Mouse (Mus musculus) midbrain, embryonic 16.5 days (tissue): ENCODE measurements around the gene Wdr20. TPM values are rescaled to one million over a fixed set of nuclear protein-coding genes. Genes with fewer than 3 reads are reported as not detected.
"Not testable (repeated sequence)": the region's sequence is repeated elsewhere in the genome, so short reads cannot be mapped to it uniquely, and the experiment has no call there.

Experiments
- ATAC-seq: fragments of 200-750 bp; cut with Nextera tagmentation; 2 replicates; pipeline ENCODE4 v1.8.0; 2017; ENCODE audit warnings: moderate TSS enrichment
- H3K27ac ChIP-seq: fragments of 300-500 bp; sonication (generic); 2 replicates; pipeline ENCODE4 v1.5.1; 2014; ENCODE audit warnings: mild to moderate bottlenecking, low read length, mixed read lengths
- H3K27me3 ChIP-seq: fragments of 300-500 bp; sonication (generic); 2 replicates; pipeline ENCODE4 v1.6.1; 2014; ENCODE audit warnings: low read depth, low read length, mixed read lengths; ENCODE audit not compliant: control insufficient read depth, insufficient read depth
- H3K36me3 ChIP-seq: fragments of 300-500 bp; sonication (generic); 2 replicates; pipeline ENCODE4 v1.6.1; 2014; ENCODE audit warnings: mild to moderate bottlenecking, low read length, moderate library complexity, mixed read lengths; ENCODE audit not compliant: control insufficient read depth, insufficient read depth
- H3K4me1 ChIP-seq: fragments of 300-500 bp; sonication (generic); 2 replicates; pipeline ENCODE4 v1.6.1; 2014; ENCODE audit warnings: mild to moderate bottlenecking, low read length, mixed read lengths; ENCODE audit not compliant: control insufficient read depth, insufficient read depth
- H3K4me2 ChIP-seq: fragments of 300-500 bp; sonication (generic); 2 replicates; pipeline ENCODE4 v1.6.1; 2014; ENCODE audit warnings: mild to moderate bottlenecking, low read length, mixed read lengths
- H3K4me3 ChIP-seq: fragments of 300-500 bp; sonication (generic); 2 replicates; pipeline ENCODE4 v1.5.1; 2014; ENCODE audit warnings: low read depth, mild to moderate bottlenecking, low read length, moderate library complexity, mixed read lengths
- H3K9ac ChIP-seq: fragments of 300-500 bp; sonication (generic); 2 replicates; pipeline ENCODE4 v1.6.1; 2014; ENCODE audit warnings: low read depth, low read length, mixed read lengths
- H3K9me3 ChIP-seq: fragments of 300-500 bp; sonication (generic); replicated peaks from 2 replicates; pipeline ENCODE4 v1.6.1; 2014; ENCODE audit warnings: mild to moderate bottlenecking, low read length, mixed read lengths; ENCODE audit not compliant: control insufficient read depth, poor library complexity, severe bottlenecking
- WGBS: fragments of 180-500 bp; shearing (Covaris S2); extraction: QIAGEN DNeasy Blood & Tissue Kit; methylation state at CpG from one replicate; pipeline ENCODE4 v1.1.7; 2014; 5-methylcytosine and 5-hydroxymethylcytosine counted together
- polyA plus RNA-seq: library from polyadenylated mRNA; unstranded; fragments of >200 nt; fragmentation: Nextera tagmentation; extraction: Ambion mirVana; gene quantifications from 2 replicates; pipeline ENCODE4 v1.2.1, GENCODE M21; 2015

The Wdr20 gene
- polyA plus RNA-seq, 1 experiment from 2014 or later, result 23.4 TPM

- ATAC-seq, H3K36me3 ChIP-seq, H3K27me3 ChIP-seq, H3K9me3 ChIP-seq, H3K27ac ChIP-seq, H3K4me1 ChIP-seq, H3K4me2 ChIP-seq, H3K4me3 ChIP-seq, H3K9ac ChIP-seq: not testable (repeated sequence)
- WGBS, result 90% methylated on average over 3 of the region's 3 CpGs
These were observed 4.5 kb upstream of the Wdr20 start for GRCm38 (mm10) chr12:110733254-110733653.

- H3K27ac ChIP-seq, result no peak overlapping the region
- H3K4me1 ChIP-seq, result peaks cover 21% of the 10 kb centered on the region
- no peak for ATAC-seq
- H3K4me2 ChIP-seq, result peak overlapping the region; percentile 82
- no peaks in the 10 kb centered on the region for H3K9me3 ChIP-seq
- no peak overlapping the region for H3K9ac ChIP-seq
- 12% methylated on average over 4 of the region's 4 CpGs for WGBS
- peak overlapping the region; percentile 100 for H3K4me3 ChIP-seq
- H3K27me3 ChIP-seq, result no peaks in the 10 kb centered on the region; the same call in 1 of the 2 replicates
- no peaks in the 10 kb centered on the region for H3K36me3 ChIP-seq
These were observed 1.1 kb upstream of the Wdr20 start for GRCm38 (mm10) chr12:110736641-110737040.

- ATAC-seq, result peak; percentile 81
- H3K27me3 ChIP-seq, result no peaks in the 10 kb centered on the region; the same call in 1 of the 2 replicates
- under 1% methylated on average over 70 of the region's 72 CpGs for WGBS
- peak overlapping the region; percentile 90 for H3K27ac ChIP-seq
- no peaks in the 10 kb centered on the region for H3K36me3 ChIP-seq
- H3K9me3 ChIP-seq, result no peaks in the 10 kb centered on the region
- H3K9ac ChIP-seq, result peak overlapping the region; percentile 90
- H3K4me2 ChIP-seq, result peak overlapping the region; percentile 93
- peaks cover 21% of the 10 kb centered on the region for H3K4me1 ChIP-seq
- H3K4me3 ChIP-seq, result peak overlapping the region; percentile 100
These were observed 596 bp downstream of the Wdr20 start for GRCm38 (mm10) chr12:110738158-110738921.

GRCm38 (mm10) chr12:110750770-110751439, 13.2 kb downstream of the Wdr20 start:
- H3K27ac ChIP-seq, result no peak overlapping the region
- ATAC-seq, result no peak
- peaks cover 4% of the 10 kb centered on the region; the same call in 1 of the 2 replicates for H3K36me3 ChIP-seq
- no peaks in the 10 kb centered on the region for H3K4me1 ChIP-seq
- H3K27me3 ChIP-seq, result no peaks in the 10 kb centered on the region
- H3K9ac ChIP-seq, result no peak overlapping the region
- 87% methylated on average over 10 of the region's 10 CpGs for WGBS
- H3K9me3 ChIP-seq, result no peaks in the 10 kb centered on the region
- H3K4me2 ChIP-seq, result no peak overlapping the region
- no peak overlapping the region for H3K4me3 ChIP-seq

GRCm38 (mm10) chr12:110752703-110753102, 15.0 kb downstream of the Wdr20 start:
- H3K9me3 ChIP-seq, result no peaks in the 10 kb centered on the region
- no peak for ATAC-seq
- no peak overlapping the region for H3K9ac ChIP-seq
- H3K27me3 ChIP-seq, result no peaks in the 10 kb centered on the region
- H3K4me1 ChIP-seq, result no peaks in the 10 kb centered on the region
- H3K4me3 ChIP-seq, result no peak overlapping the region
- H3K27ac ChIP-seq, result no peak overlapping the region
- H3K4me2 ChIP-seq, result no peak overlapping the region
- peaks cover 4% of the 10 kb centered on the region; the same call in 1 of the 2 replicates for H3K36me3 ChIP-seq

GRCm38 (mm10) chr12:110753976-110754375, 16.2 kb downstream of the Wdr20 start:
- peaks cover 4% of the 10 kb centered on the region; the same call in 1 of the 2 replicates for H3K36me3 ChIP-seq
- H3K9ac ChIP-seq, result no peak overlapping the region
- H3K4me2 ChIP-seq, result no peak overlapping the region
- H3K4me3 ChIP-seq, result no peak overlapping the region
- no peak for ATAC-seq
- H3K4me1 ChIP-seq, result no peaks in the 10 kb centered on the region
- no peaks in the 10 kb centered on the region for H3K27me3 ChIP-seq
- no peak overlapping the region for H3K27ac ChIP-seq
- 98% methylated on average over 4 of the region's 4 CpGs for WGBS
- H3K9me3 ChIP-seq, result no peaks in the 10 kb centered on the region

GRCm38 (mm10) chr12:110757161-110757560, 19.4 kb downstream of the Wdr20 start:
- Histone ChIP-seq H3K4me1 (0 out of 2 replicates have a peak, but pooled peaks cover 2% of the 10 kb centered on the region), H3K4me2 (no peak overlapping the region), H3K36me3 (peaks cover 4% of the 10 kb centered on the region; the same call in 1 of the 2 replicates), H3K27ac (no peak overlapping the region), H3K9me3 (no peaks in the 10 kb centered on the region), H3K9ac (no peak overlapping the region), H3K4me3 (no peak overlapping the region), H3K27me3 (no peaks in the 10 kb centered on the region)
- ATAC-seq, result no peak
- WGBS, result 95% methylated on average over 3 of the region's 3 CpGs

GRCm38 (mm10) chr12:110758932-110759331, 21.2 kb downstream of the Wdr20 start:
- no peak overlapping the region for H3K27ac ChIP-seq
- 0 out of 2 replicates have a peak, but pooled peaks cover 2% of the 10 kb centered on the region for H3K4me1 ChIP-seq
- no peak overlapping the region for H3K4me3 ChIP-seq
- H3K27me3 ChIP-seq, result no peaks in the 10 kb centered on the region
- no peak overlapping the region for H3K4me2 ChIP-seq
- no peak for ATAC-seq
- H3K9me3 ChIP-seq, result no peaks in the 10 kb centered on the region
- no peak overlapping the region for H3K9ac ChIP-seq
- 96% methylated on average over 7 of the region's 8 CpGs for WGBS
- H3K36me3 ChIP-seq, result peaks cover 4% of the 10 kb centered on the region; the same call in 1 of the 2 replicates

- no peak overlapping the region for H3K4me2 ChIP-seq
- H3K4me3 ChIP-seq, result no peak overlapping the region
- H3K9me3 ChIP-seq, result no peaks in the 10 kb centered on the region
- no peak for ATAC-seq
- WGBS, result 68% methylated on average over 2 of the region's 2 CpGs
- H3K9ac ChIP-seq, result no peak overlapping the region
- no peak overlapping the region for H3K27ac ChIP-seq
- H3K4me1 ChIP-seq, result 0 out of 2 replicates have a peak, but pooled peaks cover 2% of the 10 kb centered on the region
- H3K36me3 ChIP-seq, result no peaks in the 10 kb centered on the region
- H3K27me3 ChIP-seq, result no peaks in the 10 kb centered on the region
These were observed 24.6 kb downstream of the Wdr20 start for GRCm38 (mm10) chr12:110762321-110762720.
